Mouse (Mus musculus): ENCODE results near the gene Morn5.

Gene Morn5

GRCm38 (mm10) chr2:36048748-36049566 is at the start of gene Morn5, which contains the start of gene Ndufa8:
TSS of gene Morn5 (plus strand) at chr2:36049458.
TSS of gene Ndufa8 (minus strand) at chr2:36049406.
- DNase-seq, result peak; percentile 99

GRCm38 (mm10) chr2:36000390-36000789 is 48.9 kb upstream of the Morn5 start:
- no peak for DNase-seq

GRCm38 (mm10) chr2:36002188-36002587 is 47.1 kb upstream of the Morn5 start:
- no peak for DNase-seq

GRCm38 (mm10) chr2:36008071-36008470 is 41.2 kb upstream of the Morn5 start:
- no peak for DNase-seq

- no peak for DNase-seq
These were observed 39.9 kb upstream of the Morn5 start for GRCm38 (mm10) chr2:36009386-36009785.

- no peak for DNase-seq
These were observed 38.7 kb upstream of the Morn5 start for GRCm38 (mm10) chr2:36010579-36010978.

- DNase-seq, result no peak
These were observed 37.9 kb upstream of the Morn5 start for GRCm38 (mm10) chr2:36011331-36011825.

- peak; percentile 69 for DNase-seq
These were observed 36.2 kb upstream of the Morn5 start for GRCm38 (mm10) chr2:36013010-36013409.

- DNase-seq, result peak; percentile 27
These were observed 27.7 kb upstream of the Morn5 start for GRCm38 (mm10) chr2:36021385-36022159.

- peak; percentile 79 for DNase-seq
These were observed 26.0 kb upstream of the Morn5 start for GRCm38 (mm10) chr2:36023291-36023690.

- no peak for DNase-seq
These were observed 16.4 kb upstream of the Morn5 start for GRCm38 (mm10) chr2:36032884-36033283.

- DNase-seq, result no peak
These were observed 15.3 kb upstream of the Morn5 start for GRCm38 (mm10) chr2:36033966-36034365.

- DNase-seq, result no peak
These were observed 14.4 kb upstream of the Morn5 start for GRCm38 (mm10) chr2:36034898-36035297.

- DNase-seq, result no peak
These were observed 13.7 kb upstream of the Morn5 start for GRCm38 (mm10) chr2:36035413-36036081.

- no peak for DNase-seq
These were observed 9.8 kb upstream of the Morn5 start for GRCm38 (mm10) chr2:36039297-36039985.

GRCm38 (mm10) chr2:36040872-36041271 is 8.4 kb upstream of the Morn5 start:
- no peak for DNase-seq

GRCm38 (mm10) chr2:36048164-36048563 is 1.1 kb upstream of the Morn5 start:
- peak; percentile 13 for DNase-seq

- no peak for DNase-seq
These were observed 303 bp downstream of the Morn5 start for GRCm38 (mm10) chr2:36049567-36049954.

GRCm38 (mm10) chr2:36053249-36053648 is 4.0 kb downstream of the Morn5 start:
- no peak for DNase-seq

GRCm38 (mm10) chr2:36056248-36056647 is 7.0 kb downstream of the Morn5 start:
- DNase-seq, result no peak

- no peak for DNase-seq
These were observed 12.2 kb downstream of the Morn5 start for GRCm38 (mm10) chr2:36061409-36061808.

GRCm38 (mm10) chr2:36067132-36067531 is 17.9 kb downstream of the Morn5 start:
- no peak for DNase-seq

Measured in kidney, adult 11 months (tissue).